Mouse (Mus musculus): ENCODE data around the gene Mfap4. TPM values are rescaled to one million over a fixed set of nuclear protein-coding genes. Genes with fewer than 3 reads are reported as not detected.

Mfap4 gene
- total RNA-seq (2021) (1 to 10 TPM; 5.5 to 6.5 TPM), polyA plus RNA-seq (2012; rRNA removed) (35.5 and 39.1 TPM in 2 replicates)
- long read RNA-seq, partial matches to known transcripts, result 0 of 4 reads
- long read RNA-seq, other reads (novel, unspliced or antisense), result 2 of 4 reads

DNA sequence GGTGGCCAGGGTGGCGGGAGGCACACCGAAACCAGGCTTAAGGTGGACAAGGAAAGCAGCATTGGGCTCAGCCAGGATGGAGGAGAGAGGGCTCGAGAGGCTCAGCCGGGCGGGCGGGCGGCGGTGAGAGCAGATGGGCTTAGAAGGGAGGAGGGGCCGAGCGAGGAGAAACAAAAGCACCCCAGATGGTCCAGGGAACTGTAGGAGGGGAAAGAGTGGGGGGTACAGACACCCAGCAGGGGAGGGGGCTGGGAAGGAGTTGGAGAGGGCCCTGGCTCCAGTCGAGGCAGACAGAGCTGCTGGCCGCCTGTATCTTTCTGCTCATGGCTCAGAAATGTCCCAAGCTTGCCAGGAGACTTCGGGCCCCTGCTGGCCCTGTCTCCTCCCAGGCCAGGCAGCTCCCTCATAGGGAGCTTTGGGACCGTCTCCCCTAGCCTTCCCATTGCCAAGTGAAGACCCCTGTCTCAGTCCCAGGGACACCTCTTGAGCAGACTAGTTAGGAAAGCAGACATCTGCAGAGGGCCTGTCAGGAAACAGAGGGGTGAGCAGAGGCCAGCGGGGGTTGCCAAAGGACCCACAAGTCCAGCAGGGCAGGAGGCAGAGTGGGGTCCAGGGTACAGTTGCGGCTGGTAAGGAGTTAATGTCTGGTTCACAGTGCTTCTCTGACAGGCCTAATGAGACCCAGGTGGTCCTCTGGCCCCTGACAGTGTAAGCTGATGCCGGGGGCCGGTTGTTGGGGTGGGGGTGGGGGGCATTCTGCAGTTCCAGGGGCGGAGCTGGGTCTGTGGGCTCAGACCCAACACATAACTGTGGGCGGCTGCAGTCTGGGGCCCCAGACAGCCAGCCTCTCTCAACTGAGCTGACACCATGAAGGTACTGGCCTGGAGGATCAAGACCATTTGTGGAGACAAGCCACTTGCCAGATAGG is at the start of gene Mfap4:
TSS of gene Mfap4 (plus strand) at position 819 of the 928 bp plus-strand sequence.
- DNase-seq, result no peak

DNA sequence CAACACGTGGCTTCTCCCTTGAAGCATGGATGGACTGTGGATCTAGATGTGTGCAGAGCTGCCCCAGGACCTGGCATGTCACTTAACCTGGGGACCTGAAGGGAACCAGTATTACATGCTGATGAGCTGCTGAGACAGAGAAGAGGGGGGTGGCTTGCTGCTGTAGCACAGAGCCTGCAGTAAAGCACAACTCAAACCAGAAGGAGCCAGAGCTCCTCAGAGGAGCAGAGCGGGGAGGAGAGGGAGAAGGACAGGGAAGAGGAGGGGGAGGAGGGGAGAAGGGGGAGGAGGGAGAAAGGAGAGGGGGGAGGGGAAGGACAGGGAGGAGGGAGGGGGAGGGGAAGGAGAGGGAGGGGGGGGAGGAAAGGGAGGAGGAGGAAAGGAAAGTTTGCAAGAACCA is 48.9 kb upstream of the Mfap4 start:
- no peak for DNase-seq

DNA sequence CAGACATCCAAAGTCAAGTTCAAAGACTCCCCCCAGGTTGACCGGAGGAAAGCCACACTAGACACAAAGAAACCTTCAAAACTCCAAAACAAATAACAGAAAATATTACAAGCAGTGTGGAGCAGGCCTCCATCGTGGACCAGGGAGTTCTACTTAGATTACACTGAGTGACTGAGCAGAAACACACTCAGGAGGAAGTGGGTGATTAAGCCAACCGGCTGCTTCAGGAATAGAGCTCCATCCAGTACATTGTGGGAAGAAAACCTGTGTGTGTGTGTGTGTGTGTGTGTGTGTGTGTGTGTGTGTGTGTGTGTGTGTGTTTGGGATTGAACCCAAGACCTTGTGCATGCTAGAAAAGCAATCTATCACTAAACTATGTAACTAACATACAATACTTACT is 46.1 kb upstream of the Mfap4 start:
- no peak for DNase-seq

DNA sequence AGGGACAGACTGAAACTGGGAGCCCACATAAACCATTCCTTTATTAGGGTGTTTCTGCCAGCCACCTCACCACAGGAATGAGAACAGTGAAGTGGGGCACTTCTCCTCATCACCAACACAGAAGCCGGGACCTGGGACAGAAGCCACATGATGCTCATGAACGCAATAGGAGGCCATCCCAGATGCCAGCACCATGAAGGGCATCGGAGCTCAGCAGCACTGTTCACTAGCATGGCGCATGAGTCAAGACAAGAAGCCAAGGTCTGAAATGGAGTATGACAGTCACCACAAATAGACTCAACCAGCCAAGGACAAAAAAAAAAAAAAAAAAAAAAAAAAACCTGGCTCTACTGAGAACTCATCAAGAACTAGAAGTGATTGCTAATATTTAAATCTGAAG is 44.8 kb upstream of the Mfap4 start:
- DNase-seq, result peak; percentile 49

DNA sequence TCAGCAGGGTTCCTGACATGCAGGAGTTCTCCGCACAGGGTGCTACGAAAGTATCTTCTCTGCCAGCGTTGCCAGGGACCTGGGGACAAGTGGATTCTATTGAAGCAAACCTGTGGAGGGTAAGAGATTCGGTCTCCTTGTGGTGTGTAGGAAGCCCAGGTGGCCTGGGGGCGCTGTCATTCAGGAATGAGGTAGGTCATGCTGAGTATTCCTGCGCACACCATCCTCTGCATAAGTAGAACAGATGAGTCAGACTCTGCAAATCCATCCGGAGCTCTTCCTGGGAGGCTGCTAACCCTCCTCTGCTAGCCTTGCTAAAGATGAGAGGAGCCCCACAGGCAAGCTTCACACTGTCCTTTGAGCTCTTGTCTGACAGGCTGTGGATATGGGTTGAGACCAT is 43.6 kb upstream of the Mfap4 start:
- no peak for DNase-seq

DNA sequence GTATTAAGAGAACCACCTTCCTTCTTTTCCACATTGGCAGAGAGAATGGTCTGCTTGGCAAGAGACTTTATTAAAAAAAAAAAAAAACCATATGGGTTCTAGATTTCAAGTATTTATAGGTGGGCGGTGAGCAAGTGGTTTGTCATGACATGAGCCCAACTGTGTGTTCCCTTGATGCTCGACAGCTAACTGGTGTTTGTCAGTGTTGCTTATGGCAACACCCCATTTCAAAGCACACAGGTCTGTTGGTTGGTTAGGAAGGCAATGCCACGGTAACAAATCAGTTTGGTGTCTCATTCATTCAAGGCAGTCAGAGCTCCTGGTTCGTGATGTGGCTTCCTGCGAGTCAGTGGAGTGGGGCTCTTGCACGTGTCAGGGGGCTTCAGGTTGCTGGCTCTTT is 41.4 kb upstream of the Mfap4 start:
- DNase-seq, result no peak

DNA sequence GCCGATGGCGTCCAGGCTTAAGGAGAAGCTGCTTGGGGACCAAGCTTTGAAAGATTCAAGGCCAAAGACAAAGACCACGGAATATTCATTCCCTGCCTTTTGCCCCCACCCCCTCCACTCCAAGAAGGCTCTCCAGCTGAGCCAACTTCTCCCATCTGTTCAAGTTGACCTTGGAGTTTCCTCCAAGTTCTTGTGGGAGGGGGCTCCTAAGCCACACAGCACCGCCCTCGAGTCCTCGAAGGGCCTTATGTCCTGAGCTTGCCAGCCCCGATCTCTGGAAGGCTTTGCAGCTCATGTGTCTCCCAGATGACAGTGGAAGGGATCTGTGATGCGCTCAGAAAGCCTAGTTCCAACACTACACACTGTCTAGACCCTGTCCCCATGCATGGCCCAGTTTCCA is 37.9 kb upstream of the Mfap4 start:
- no peak for DNase-seq

DNA sequence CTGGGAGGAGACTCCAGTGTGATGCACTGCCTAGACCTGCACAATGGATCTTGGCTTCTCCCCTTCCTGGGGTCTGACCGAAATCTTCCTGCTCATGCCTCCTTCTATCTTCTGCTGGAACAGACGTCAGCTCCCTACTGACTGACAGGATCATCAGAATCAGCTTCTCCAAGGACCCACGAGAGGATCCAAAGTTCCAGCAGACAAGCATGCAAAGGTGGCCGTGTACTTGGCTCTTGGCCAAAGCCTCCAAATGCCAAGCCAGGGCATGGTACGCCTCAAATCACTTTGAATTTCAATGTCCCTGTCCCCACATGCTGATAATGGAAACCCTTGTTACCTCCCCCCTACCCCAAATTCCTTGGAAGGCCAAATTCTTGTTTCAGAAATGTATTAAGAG is 37.2 kb upstream of the Mfap4 start:
- no peak for DNase-seq

DNA sequence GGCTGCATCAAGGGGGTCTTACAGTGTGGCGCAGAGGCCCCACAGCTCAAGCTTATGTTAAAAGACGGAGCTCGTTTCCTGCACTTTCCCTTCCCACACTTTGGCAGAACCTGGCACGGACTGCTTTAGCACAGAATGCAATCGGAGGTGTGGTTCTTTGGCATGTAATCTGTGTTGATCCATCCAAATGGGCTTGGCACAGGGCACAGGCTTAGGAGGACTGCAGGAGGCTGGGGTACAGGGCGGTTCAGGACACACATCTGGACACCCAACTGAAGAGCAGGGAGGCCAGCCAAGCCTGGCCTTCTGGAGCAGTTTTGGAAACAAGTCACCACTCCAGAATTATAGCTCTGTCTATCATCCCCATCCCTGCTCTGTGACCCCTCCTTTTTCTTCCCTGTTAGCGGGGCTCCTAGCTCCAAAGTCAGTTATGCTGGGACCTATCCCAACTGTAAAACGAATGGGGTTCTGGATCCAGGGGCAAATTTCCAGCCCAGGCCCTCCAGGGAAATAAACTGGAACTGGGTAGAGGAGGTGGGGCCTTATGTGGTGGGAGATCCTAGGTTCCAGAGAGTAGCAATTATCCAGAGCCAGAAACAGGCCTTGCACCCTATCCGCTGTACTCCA is 36.5 kb upstream of the Mfap4 start:
- DNase-seq, result peak; percentile 32

DNA sequence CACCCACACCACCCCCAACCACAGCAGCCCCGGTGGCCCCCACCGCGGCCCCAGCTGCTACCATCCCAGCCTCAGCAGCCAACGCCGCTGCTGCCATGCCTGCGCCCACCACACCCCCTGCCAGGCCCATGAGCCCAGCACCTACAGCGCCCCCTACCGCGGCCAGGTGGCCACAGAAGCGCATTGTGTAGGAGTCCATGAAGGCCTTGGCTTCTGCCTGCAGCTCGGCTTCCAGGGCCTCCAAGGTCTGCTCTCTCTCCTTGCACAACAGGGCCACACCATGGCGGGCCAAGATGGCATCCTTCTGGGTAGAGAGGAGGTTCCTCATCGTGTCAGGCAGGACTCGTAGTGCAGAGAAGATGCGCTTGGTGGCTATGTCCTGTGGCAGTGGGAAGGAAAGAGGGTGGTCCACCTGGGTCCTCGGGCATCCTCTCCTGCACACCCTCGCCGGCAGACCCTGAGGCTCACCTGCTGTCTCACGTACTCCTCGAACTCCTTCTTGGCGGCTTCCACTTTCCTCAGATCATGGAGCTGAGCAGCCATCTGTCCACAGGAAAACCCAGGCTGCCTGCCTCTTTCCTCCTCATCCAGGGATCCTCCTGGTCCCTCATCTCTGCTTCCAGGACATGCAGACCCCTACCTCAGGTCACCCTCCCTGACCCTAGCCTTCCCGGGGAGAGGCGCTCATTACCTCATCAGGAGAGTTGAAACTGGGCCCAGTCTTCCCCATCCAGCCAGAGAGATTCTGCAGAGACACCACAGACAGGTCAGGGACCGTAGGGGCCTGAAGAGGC is 35.5 kb upstream of the Mfap4 start:
- DNase-seq, result no peak

DNA sequence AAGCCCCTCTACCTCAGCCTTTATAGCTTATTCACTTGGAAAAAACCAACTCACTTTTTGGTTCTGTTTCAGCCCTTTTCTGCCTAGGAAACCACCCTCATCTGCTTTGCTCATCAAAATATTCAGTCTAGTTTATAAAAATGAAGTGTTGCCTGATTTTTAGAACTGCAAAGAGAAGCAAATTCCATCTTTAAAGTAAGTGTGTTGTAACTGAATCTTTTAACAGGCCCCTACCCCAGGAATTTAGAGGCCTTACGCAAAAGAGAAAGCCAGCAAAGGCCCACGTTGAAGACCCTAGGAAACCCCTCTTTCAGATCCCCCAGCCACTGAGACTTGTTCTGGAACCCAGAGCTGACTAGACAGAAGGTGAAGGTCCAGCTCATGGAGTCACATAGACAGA is 21.2 kb upstream of the Mfap4 start:
- no peak for DNase-seq

DNA sequence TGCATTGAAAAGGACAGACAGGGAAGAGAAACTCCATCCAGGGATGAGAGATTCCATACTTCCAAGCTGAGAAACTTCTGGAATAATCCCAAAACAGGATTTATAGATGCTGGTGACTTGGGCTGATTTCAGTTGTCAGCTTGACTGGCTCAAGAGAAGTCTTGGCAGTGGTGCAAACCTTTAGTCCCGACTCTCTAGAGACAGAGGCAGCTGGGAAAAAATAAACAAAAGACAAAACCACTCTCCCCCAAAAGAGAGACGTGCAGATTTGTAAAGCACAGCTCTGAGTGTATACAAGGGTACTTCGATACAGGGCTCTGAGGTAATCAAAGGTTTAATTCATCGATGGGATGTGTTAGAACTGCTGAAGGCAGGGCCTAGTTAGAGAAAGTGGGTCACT is 19.8 kb upstream of the Mfap4 start:
- no peak for DNase-seq

DNA sequence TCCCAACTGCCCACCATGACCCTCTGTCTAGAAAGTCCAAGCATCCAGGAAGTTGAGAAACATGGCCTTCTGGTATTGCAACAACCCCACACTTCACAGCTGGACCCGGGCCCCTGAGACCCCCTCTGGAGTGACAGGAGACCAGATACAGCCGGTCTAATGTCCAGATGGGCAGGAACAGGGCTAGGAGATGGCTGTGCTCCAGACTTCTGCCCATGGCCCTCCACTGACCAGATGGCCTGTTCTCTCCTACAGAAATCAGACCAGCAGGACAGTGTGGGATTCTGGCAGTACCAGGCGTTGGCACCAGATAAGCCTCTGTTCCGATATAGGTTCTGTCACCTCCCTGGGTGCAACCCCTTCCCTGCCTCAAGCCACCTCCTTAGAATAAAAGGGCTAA is 16.7 kb upstream of the Mfap4 start:
- no peak for DNase-seq

DNA sequence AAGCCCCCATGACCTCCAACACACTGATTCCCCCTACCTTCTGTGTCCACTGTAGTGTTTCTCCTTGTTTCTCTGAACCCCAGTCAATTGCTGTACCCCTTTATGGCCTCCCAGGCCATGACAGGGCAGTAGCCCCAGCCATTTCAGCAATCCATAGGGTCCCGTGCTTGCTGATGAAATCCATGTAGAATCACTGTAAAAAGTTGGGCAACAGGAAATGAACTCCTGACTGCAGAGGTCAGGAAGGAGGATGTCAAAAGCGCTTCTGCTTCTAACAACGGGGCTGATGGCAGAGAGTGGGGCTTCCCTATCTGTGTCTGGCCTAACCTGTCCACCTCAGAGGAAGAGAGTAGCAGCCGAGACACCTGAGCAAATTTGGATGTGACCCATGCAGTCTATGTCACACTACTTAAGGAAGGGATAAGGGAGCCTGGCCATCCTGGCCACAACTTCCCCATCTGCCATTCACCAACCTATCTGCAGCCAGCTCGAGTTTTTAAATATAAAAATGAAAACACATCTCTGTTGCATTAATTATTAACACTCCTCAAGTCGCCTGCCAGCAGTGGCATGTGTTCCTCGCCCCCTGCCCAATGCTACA is 15.8 kb upstream of the Mfap4 start:
- no peak for DNase-seq

DNA sequence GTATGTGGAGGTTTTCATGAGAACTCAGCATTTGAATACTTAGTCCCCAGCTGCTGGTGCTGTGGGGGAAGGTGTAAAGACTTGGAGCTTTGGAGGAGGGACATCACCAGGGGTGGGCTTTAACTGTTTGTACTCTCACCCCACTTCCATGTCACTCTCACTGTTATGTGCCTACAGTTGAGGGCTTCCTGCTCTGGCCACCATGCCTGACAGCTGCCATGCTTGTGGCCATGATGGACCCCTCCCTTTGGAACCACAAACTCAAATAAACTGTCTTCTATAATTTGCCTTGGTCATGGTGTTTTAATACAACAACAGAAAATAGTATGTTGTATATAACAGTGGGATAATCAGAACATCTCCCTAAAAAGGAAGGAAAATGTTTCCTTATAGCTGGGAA is 14.4 kb upstream of the Mfap4 start:
- no peak for DNase-seq

DNA sequence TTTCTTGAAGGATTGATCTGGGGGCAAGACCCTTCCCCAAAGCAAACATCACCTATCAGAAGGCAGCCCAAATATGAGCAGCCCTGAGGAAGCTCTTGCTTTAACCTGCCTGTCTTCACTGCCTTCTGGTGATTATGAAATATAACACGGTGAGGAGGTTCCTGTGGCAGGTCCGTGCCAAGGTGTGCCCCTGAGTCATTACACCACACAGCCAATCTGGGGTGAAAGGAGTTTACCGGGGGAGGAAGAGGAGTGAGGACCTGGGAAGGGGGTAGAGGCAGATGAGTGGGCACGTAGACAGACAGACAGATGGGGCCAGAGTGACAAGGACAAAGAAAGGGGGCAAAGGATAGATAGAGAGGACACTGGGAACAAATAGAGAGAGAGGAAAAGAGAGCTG is 11.6 kb upstream of the Mfap4 start:
- DNase-seq, result no peak

DNA sequence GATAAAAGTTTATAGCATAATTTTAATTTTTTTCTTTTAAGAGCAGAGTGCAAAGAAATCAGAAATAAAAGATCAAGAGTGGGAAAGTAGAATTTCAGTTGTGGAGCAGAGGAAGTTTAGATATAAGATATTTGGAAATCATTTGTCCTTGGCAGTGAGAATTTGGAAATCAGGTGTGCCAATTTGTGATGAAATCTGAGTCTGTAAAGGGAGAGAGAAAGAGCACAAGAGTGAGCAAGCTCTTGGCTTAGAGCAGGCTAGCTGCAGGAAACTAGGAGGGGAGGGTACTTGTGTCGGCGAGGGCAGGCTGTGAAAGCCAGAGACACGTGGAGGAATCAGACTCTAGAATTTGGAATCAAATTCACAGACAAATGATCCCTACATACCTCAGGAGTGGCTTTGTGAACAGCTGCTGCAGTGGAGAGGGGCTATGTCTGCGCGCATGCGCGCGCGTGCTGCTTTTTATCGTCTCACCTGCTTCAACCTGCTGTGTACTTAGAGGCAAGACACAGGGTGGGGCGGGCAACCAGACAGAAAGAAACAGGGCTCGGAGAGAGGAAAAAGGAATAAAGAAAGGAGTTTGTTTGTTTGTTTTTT is 8.3 kb upstream of the Mfap4 start:
- no peak for DNase-seq

DNA sequence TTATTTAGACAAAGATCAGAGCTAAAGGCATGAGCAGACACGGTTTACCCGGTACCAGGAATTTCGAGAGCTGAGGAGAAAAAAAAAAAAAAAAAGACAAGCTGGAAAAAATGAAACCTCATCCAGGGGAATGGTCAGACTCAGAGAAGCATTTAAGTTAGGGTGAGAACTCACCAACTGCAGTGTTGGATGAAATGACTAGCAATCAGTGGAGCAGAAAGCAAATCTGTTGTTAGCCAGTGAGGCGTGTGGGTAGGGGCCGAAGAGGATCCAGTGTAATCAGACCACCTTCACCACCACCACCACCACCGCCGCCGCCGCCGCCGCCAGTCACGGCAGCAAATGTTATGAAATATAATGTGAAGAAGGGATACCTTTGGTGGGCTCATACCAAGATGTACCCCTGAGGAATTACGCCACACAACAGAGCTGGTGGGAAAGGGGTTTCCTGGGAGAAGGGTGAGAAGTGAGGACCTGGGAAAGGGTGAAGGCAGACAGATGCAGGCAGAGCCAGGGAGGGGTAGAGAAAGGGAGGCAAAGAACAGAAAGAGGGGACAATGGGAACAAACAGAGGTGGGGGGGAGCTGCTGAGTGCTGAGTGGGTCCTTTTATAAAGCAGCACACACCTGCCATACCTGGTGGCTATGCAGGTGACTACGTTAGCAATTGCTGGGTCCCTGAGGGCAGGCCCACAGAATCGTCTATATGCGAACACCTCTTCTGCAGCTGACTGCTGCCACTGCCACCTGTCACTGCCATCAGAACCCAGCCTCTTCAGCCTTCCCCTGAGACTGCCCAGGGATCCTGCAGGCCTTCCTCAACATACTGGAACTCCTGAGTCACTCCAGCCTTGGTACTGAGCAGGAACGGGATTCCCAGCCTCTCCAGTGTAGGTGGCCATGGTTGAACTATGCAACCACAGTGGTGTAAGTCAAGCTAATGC is 7.4 kb upstream of the Mfap4 start:
- DNase-seq, result no peak

DNA sequence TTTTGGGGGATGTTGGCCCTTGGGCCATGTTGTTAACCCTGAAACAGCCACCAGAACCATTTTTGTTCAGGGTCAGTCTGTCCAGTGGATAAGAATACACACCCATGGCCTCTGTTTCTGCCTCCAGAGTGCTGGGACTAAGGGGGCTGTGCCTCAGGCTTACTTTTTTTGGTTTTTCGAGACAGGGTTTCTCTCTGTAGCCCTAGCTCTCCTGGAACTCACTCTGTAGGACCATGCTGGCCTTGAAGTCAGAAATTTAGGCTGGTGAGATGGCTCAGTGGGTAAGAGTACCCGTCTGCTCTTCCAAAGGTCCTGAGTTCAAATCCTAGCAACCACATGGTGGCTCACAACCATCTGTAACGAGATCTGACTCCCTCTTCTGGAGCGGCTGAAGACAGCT is 6.4 kb upstream of the Mfap4 start:
- no peak for DNase-seq

DNA sequence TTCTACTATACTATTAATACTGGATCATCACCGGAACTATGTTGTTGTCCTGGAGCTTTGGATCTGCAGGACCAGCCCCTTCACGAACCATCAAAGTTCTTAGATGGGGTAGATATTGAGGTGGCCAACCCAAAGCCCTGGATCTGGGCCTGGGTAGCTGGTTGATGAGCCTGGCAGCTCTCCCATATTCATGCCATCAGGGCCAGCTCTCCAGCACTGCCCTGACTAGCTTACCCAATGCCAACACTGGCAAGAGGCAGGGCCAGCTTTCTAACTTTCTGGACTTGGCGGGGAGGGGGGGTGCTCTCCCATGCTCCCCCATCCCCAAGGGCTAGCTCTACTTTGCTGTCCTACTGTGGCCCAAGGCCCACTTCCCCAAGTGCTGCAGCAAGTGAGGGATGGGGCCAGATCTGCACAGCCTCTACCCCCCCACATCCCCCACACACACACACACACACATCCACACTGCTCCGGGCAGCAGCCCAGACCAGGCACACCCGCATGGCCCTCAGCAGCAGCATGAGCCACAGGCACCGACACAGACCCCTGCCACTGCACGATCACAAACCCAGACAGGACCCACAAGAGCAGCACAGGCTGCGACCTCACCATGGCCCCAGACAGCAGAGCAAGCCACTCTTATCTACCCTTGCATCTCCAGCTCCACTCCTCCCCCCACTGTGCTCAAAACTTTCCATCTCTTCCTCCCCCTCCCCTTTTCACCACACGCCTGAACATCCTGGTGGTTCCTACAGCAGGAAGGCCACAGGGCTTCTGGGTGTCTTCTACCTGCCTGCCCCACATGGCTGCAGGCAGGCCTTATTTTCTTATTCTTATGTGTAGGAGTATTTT is 3.8 kb upstream of the Mfap4 start:
- DNase-seq, result no peak

Data from adrenal gland, adult 2 months (tissue).